Mouse (Mus musculus) CH12.LX (cell line): ENCODE data around the gene Tnik. TPM values are rescaled to one million over a fixed set of nuclear protein-coding genes. Genes with fewer than 3 reads are reported as not detected.

Experiments
- DNase-seq: peaks from one replicate; pipeline ENCODE4 v3.0.0-alpha.2; 2013; ENCODE audit errors: extremely low read depth
- H3K27ac ChIP-seq: 2 replicates; pipeline ENCODE4 v1.5.1; 2012; ENCODE audit warnings: low read depth, mild to moderate bottlenecking, control low read depth, moderate library complexity; ENCODE audit not compliant: insufficient read depth
- H3K27me3 ChIP-seq: replicated peaks from 2 replicates; pipeline ENCODE3; 2012; ENCODE audit warnings: inconsistent platforms
- H3K36me3 ChIP-seq, 2 experiments: replicated peaks in 1 of 2; 2 replicates each; pipeline versions ENCODE3 to v1.6.1; 2012; ENCODE audit warnings: inconsistent platforms in 1 of 2, low read length in 1 of 2, mild to moderate bottlenecking in 1 of 2, mixed read lengths in 1 of 2, moderate library complexity in 1 of 2; ENCODE audit not compliant: control insufficient read depth in 1 of 2, insufficient read depth in 1 of 2
- H3K4me1 ChIP-seq, 2 experiments: 2 replicates each; pipeline ENCODE4 v1.6.1; 2012; ENCODE audit warnings: inconsistent platforms in 1 of 2, moderate library complexity in 1 of 2; ENCODE audit not compliant: insufficient read depth in 2 of 2, control insufficient read depth in 1 of 2
- H3K4me2 ChIP-seq: 2 replicates; pipeline ENCODE4 v1.6.1; 2012; ENCODE audit warnings: low read depth, mild to moderate bottlenecking, control low read depth; ENCODE audit not compliant: poor library complexity, insufficient read depth, severe bottlenecking
- H3K4me3 ChIP-seq, 3 experiments: fragments of 150-350 bp in 1 of 3; sonication (generic) in 1 of 3; replicated peaks in 1 of 3; 2 replicates each; pipeline versions ENCODE3 to v1.5.1; 2011 to 2012; ENCODE audit warnings: low read depth in 2 of 3, low read length in 2 of 3, mild to moderate bottlenecking in 2 of 3, moderate library complexity in 2 of 3, control low read depth in 1 of 3, improper control_type of control experiment in 1 of 3, inconsistent platforms in 1 of 3, mixed read lengths in 1 of 3; ENCODE audit not compliant: poor library complexity in 1 of 3
- H3K79me2 ChIP-seq: replicated peaks from 2 replicates; pipeline ENCODE4 v1.6.1; 2012; ENCODE audit warnings: mild to moderate bottlenecking, moderate library complexity; ENCODE audit not compliant: control insufficient read depth, poor library complexity, insufficient read depth, severe bottlenecking; ENCODE audit errors: extremely low read depth
- H3K9ac ChIP-seq: 2 replicates; pipeline ENCODE4 v1.6.1; 2012; ENCODE audit warnings: low read depth, mild to moderate bottlenecking, control low read depth, moderate library complexity; ENCODE audit not compliant: insufficient read depth
- H3K9me3 ChIP-seq: replicated peaks from 2 replicates; pipeline ENCODE3; 2012; ENCODE audit warnings: low read length, inconsistent platforms, mixed read lengths
- BHLHE40 ChIP-seq: IDR thresholded peaks from 2 replicates; pipeline ENCODE4 v1.6.1; 2011; ENCODE audit warnings: mild to moderate bottlenecking, low read depth, low read length, improper control_type of control experiment
- E2F4 ChIP-seq: IDR thresholded peaks from 2 replicates; pipeline ENCODE4 v1.6.1; 2011; ENCODE audit warnings: low read depth, low read length, improper control_type of control experiment; ENCODE audit not compliant: insufficient replicate concordance
- ELF1 ChIP-seq: IDR thresholded peaks from 2 replicates; pipeline ENCODE4 v1.6.1; 2014; ENCODE audit warnings: low read depth, mild to moderate bottlenecking, inconsistent platforms, low read length, improper control_type of control experiment
- EP300 ChIP-seq: IDR thresholded peaks from 2 replicates; pipeline ENCODE4 v1.6.1; 2011; ENCODE audit warnings: low read length, improper control_type of control experiment
- GABPA ChIP-seq: IDR thresholded peaks from 2 replicates; pipeline ENCODE4 v1.6.1; 2012; ENCODE audit warnings: low read depth, low read length, improper control_type of control experiment, inconsistent platforms; ENCODE audit not compliant: insufficient replicate concordance
- HCFC1 ChIP-seq: IDR thresholded peaks from 2 replicates; pipeline ENCODE4 v1.6.1; 2012; ENCODE audit warnings: low read depth, mild to moderate bottlenecking, inconsistent platforms, low read length, improper control_type of control experiment
- IRF4 ChIP-seq: IDR thresholded peaks from 2 replicates; pipeline ENCODE4 v1.6.1; 2014; ENCODE audit warnings: low read depth, mild to moderate bottlenecking, inconsistent platforms, low read length, improper control_type of control experiment
- JUND ChIP-seq: conservative IDR thresholded peaks from 2 replicates; pipeline ENCODE4 v1.6.1; 2011; ENCODE audit warnings: low read depth, low read length, improper control_type of control experiment
- KAT2A ChIP-seq: IDR thresholded peaks from 2 replicates; pipeline ENCODE4 v1.6.1; 2012; ENCODE audit warnings: low read length, improper control_type of control experiment, inconsistent platforms; ENCODE audit not compliant: insufficient replicate concordance
- MAFK ChIP-seq: IDR thresholded peaks from 2 replicates; pipeline ENCODE4 v1.6.1; 2011; ENCODE audit warnings: low read length, improper control_type of control experiment; ENCODE audit not compliant: insufficient replicate concordance
- MAX ChIP-seq: IDR thresholded peaks from 2 replicates; pipeline ENCODE4 v1.6.1; 2011; ENCODE audit warnings: low read length, improper control_type of control experiment
- MXI1 ChIP-seq: IDR thresholded peaks from 2 replicates; pipeline ENCODE4 v1.6.1; 2011; ENCODE audit warnings: mild to moderate bottlenecking, low read depth, low read length, improper control_type of control experiment
- NELFE ChIP-seq: IDR thresholded peaks from 2 replicates; pipeline ENCODE4 v1.6.1; 2011; ENCODE audit warnings: low read depth, low read length, improper control_type of control experiment
- NRF1 ChIP-seq: IDR thresholded peaks from 2 replicates; pipeline ENCODE4 v1.6.1; 2014; ENCODE audit warnings: low read depth, mild to moderate bottlenecking, inconsistent platforms, low read length, improper control_type of control experiment, moderate library complexity
- POLR2AphosphoS2 ChIP-seq: IDR thresholded peaks from 2 replicates; pipeline ENCODE4 v1.6.1; 2011; ENCODE audit warnings: low read depth, low read length, improper control_type of control experiment
- RCOR1 ChIP-seq: conservative IDR thresholded peaks from 2 replicates; pipeline ENCODE4 v1.6.1; 2012; ENCODE audit warnings: low read depth, mild to moderate bottlenecking, inconsistent platforms, low read length, improper control_type of control experiment
- SIN3A ChIP-seq: IDR thresholded peaks from 2 replicates; pipeline ENCODE4 v1.6.1; 2012; ENCODE audit warnings: low read length, improper control_type of control experiment, inconsistent platforms
- SMC3 ChIP-seq: IDR thresholded peaks from 2 replicates; pipeline ENCODE4 v1.6.1; 2011; ENCODE audit warnings: low read depth, low read length, improper control_type of control experiment
- TBP ChIP-seq: conservative IDR thresholded peaks from 2 replicates; pipeline ENCODE4 v1.6.1; 2011; ENCODE audit warnings: low read depth, low read length, improper control_type of control experiment
- TCF12 ChIP-seq: IDR thresholded peaks from 2 replicates; pipeline ENCODE4 v1.6.1; 2014; ENCODE audit warnings: low read depth, mild to moderate bottlenecking, inconsistent platforms, low read length, improper control_type of control experiment
- USF1 ChIP-seq: IDR thresholded peaks from 2 replicates; pipeline ENCODE4 v1.6.1; 2014; ENCODE audit warnings: low read depth, mild to moderate bottlenecking, inconsistent platforms, low read length, improper control_type of control experiment
- USF2 ChIP-seq: conservative IDR thresholded peaks from 2 replicates; pipeline ENCODE4 v1.6.1; 2011; ENCODE audit warnings: low read depth, low read length, improper control_type of control experiment
- ZC3H11A ChIP-seq: IDR thresholded peaks from 2 replicates; pipeline ENCODE4 v1.6.1; 2012; ENCODE audit warnings: low read depth, mild to moderate bottlenecking, inconsistent platforms, low read length, improper control_type of control experiment
- ZKSCAN1 ChIP-seq: IDR thresholded peaks from 2 replicates; pipeline ENCODE4 v1.6.1; 2012; ENCODE audit warnings: low read depth, inconsistent platforms, low read length, improper control_type of control experiment, borderline replicate concordance
- ZMIZ1 ChIP-seq: IDR thresholded peaks from 2 replicates; pipeline ENCODE4 v1.6.1; 2012; ENCODE audit warnings: low read depth, mild to moderate bottlenecking, inconsistent platforms, low read length, improper control_type of control experiment
- ZNF384 ChIP-seq: IDR thresholded peaks from 2 replicates; pipeline ENCODE4 v1.6.1; 2012; ENCODE audit warnings: low read depth, low read length, improper control_type of control experiment, inconsistent platforms
- dilution Hi-C: fragments of 300-500 bp; cut with MboI; formaldehyde crosslinking; loops from 2 replicates; pipeline ENCODE4 v1.14.3; 2020; ENCODE audit warnings: low sequenced_read_pairs; ENCODE audit not compliant: extremely low pct_unique_long_range_greater_than_20kb, extremely low pct_ligation_motif_present
- in situ Hi-C: fragments of 300-500 bp; cut with MboI; formaldehyde crosslinking; loops from 3 replicates; pipeline ENCODE4 v1.14.3; 2019; ENCODE audit warnings: low sequenced_read_pairs, low pct_ligation_motif_present, low pct_unique_long_range_greater_than_20kb, mixed read lengths
- polyA plus RNA-seq: library from polyadenylated mRNA; unstranded; fragments of >175 nt; gene quantifications from 2 replicates; pipeline ENCODE4 v1.2.1, GENCODE M21; 2012; ENCODE audit warnings: low read depth; ENCODE audit not compliant: insufficient read length
- total RNA-seq, 2 experiments: library from RNA; depleted of rRNA; stranded (reverse); fragments of 300-350 nt in 1 of 2; fragments of >200 nt in 1 of 2; gene quantifications; 2 replicates each; pipeline ENCODE4 v1.2.3; 2012 to 2014

The Tnik gene
- total and polyA plus RNA-seq, 3 experiments = 0.08 TPM; not detected in 2

GRCm38 (mm10) chr3:28267211-28267610, 4.2 kb downstream of the Tnik start:
- no peak overlapping the region for H3K4me3 ChIP-seq
- dilution Hi-C loops = no loop called here
- no peaks in the 10 kb centered on the region for H3K36me3 ChIP-seq

GRCm38 (mm10) chr3:28269716-28270115, 6.7 kb downstream of the Tnik start:
- H3K4me2 ChIP-seq = no peak overlapping the region
- H3K27ac ChIP-seq = no peak overlapping the region
- H3K4me1 ChIP-seq = no peaks in the 10 kb centered on the region
- dilution Hi-C loops = no loop called here
- H3K9ac ChIP-seq = no peak overlapping the region
- H3K9me3 ChIP-seq = peaks cover 82% of the 10 kb centered on the region
- H3K79me2 ChIP-seq = no peaks in the 10 kb centered on the region
- in situ Hi-C loops = no loop called here
- H3K27me3 ChIP-seq = no peaks in the 10 kb centered on the region
- DNase-seq = no peak
- no peaks in the 10 kb centered on the region for H3K36me3 ChIP-seq
- no peak overlapping the region for H3K4me3 ChIP-seq
- TF ChIP-seq TCF12 (no peak), SMC3 (no peak), GABPA (no peak), EP300 (no peak), ELF1 (no peak), ZMIZ1 (no peak), E2F4 (no peak), NRF1 (no peak), NELFE (no peak), USF1 (no peak), ZC3H11A (no peak), MAFK (no peak)

More at GRCm38 (mm10) chr3:28267211-28267610, 4.2 kb downstream of the Tnik start:
- Histone ChIP-seq H3K4me1 (no peaks in the 10 kb centered on the region), H3K79me2 (no peaks in the 10 kb centered on the region), H3K27ac (no peak overlapping the region), H3K4me2 (no peak overlapping the region), H3K9ac (no peak overlapping the region), H3K9me3 (peaks cover 88% of the 10 kb centered on the region), H3K27me3 (no peaks in the 10 kb centered on the region)
- DNase-seq = no peak
- in situ Hi-C loops = no loop called here
- no peak for TF ChIP-seq MAFK
- no peak for TF ChIP-seq HCFC1
- TF ChIP-seq ZKSCAN1 = no peak
- no peak for TF ChIP-seq NELFE
- no peak for TF ChIP-seq JUND
- no peak for TF ChIP-seq USF2
- TF ChIP-seq MXI1 = no peak
- no peak for TF ChIP-seq KAT2A
- TF ChIP-seq TBP = no peak
- TF ChIP-seq MAX = no peak
- no peak for TF ChIP-seq ZNF384
- no peak for TF ChIP-seq SIN3A
- no peak for TF ChIP-seq BHLHE40
- TF ChIP-seq NRF1 = no peak
- TF ChIP-seq USF1 = no peak
- no peak for TF ChIP-seq IRF4
- no peak for TF ChIP-seq POLR2AphosphoS2
- TF ChIP-seq RCOR1 = no peak
